Mouse (Mus musculus): ENCODE measurements around the gene Abcc3. TPM values are rescaled to one million over a fixed set of nuclear protein-coding genes. Genes with fewer than 3 reads are reported as not detected.

The Abcc3 gene
- total RNA-seq, 2 experiments from 2014 or later, result 1.9 to 2.1 TPM

GRCm38 (mm10) chr11:94351094-94351493, 41.7 kb downstream of the Abcc3 start:
- no peak for DNase-seq

- DNase-seq, result no peak
Observed at GRCm38 (mm10) chr11:94350337-94350736, 42.5 kb downstream of the Abcc3 start.

- DNase-seq, result no peak
Observed at GRCm38 (mm10) chr11:94349839-94350238, 43.0 kb downstream of the Abcc3 start.

- no peak for DNase-seq
Observed at GRCm38 (mm10) chr11:94347063-94347575, 45.7 kb downstream of the Abcc3 start.

GRCm38 (mm10) chr11:94346611-94347010, 46.2 kb downstream of the Abcc3 start:
- DNase-seq, result no peak

GRCm38 (mm10) chr11:94345926-94346325, 46.9 kb downstream of the Abcc3 start:
- no peak for DNase-seq

GRCm38 (mm10) chr11:94344470-94344869, 48.3 kb downstream of the Abcc3 start:
- no peak for DNase-seq

GRCm38 (mm10) chr11:94343955-94344358, 48.8 kb downstream of the Abcc3 start:
- no peak for DNase-seq

- DNase-seq, result no peak
Observed at GRCm38 (mm10) chr11:94342114-94342905, 50.5 kb downstream of the Abcc3 start.

- no peak for DNase-seq
Observed at GRCm38 (mm10) chr11:94340948-94341933, 51.6 kb downstream of the Abcc3 start.

GRCm38 (mm10) chr11:94339732-94340585, 52.8 kb downstream of the Abcc3 start:
- DNase-seq, result no peak

- DNase-seq, result no peak
Observed at GRCm38 (mm10) chr11:94338347-94338746, 54.5 kb downstream of the Abcc3 start.

GRCm38 (mm10) chr11:94336551-94336950, 56.2 kb downstream of the Abcc3 start:
- no peak for DNase-seq

GRCm38 (mm10) chr11:94334386-94334968, 58.3 kb downstream of the Abcc3 start:
- DNase-seq, result no peak

GRCm38 (mm10) chr11:94332726-94333125, 60.1 kb downstream of the Abcc3 start:
- DNase-seq, result no peak

GRCm38 (mm10) chr11:94330211-94330610, 62.6 kb downstream of the Abcc3 start:
- DNase-seq, result no peak

- peak; percentile 38 for DNase-seq
Observed at GRCm38 (mm10) chr11:94329270-94329891, 63.4 kb downstream of the Abcc3 start.

GRCm38 (mm10) chr11:94328644-94329025, 64.2 kb downstream of the Abcc3 start:
- no peak for DNase-seq

- DNase-seq, result peak; percentile 93
Observed at GRCm38 (mm10) chr11:94327693-94328643, 64.8 kb downstream of the Abcc3 start, which contains the start of gene Ankrd40. Ankrd40 (plus strand) TSS chr11:94328001.

- DNase-seq, result no peak
Observed at GRCm38 (mm10) chr11:94326961-94327411, 65.8 kb downstream of the Abcc3 start.

All from gastrocnemius, postnatal 10 days (tissue).